Mouse (Mus musculus) forelimb bud, embryonic 11.5 days (tissue): ENCODE results near the gene Gm26992.
"Not testable (repeated sequence)": the region's sequence is repeated elsewhere in the genome, so short reads cannot be mapped to it uniquely, and the experiment has no call there.

Experiments
- DNase-seq: peaks from one replicate; pipeline ENCODE4 v3.0.0-alpha.2; 2012; ENCODE audit warnings: low read depth, low spot score

Gm26992 gene

GRCm38 (mm10) chrX:103421710-103422109 is at the start of gene Gm26992:
Gene Gm26992 (plus strand): TSS chrX:103422010.
- no peak for DNase-seq

GRCm38 (mm10) chrX:103374250-103374649 is 47.6 kb upstream of the Gm26992 start:
- peak; percentile 8 for DNase-seq

- DNase-seq = no peak
Observed at GRCm38 (mm10) chrX:103384528-103384927, 37.3 kb upstream of the Gm26992 start.

- no peak for DNase-seq
Observed at GRCm38 (mm10) chrX:103388131-103388530, 33.7 kb upstream of the Gm26992 start.

- no peak for DNase-seq
Observed at GRCm38 (mm10) chrX:103393841-103394240, 28.0 kb upstream of the Gm26992 start.

- DNase-seq = no peak
Observed at GRCm38 (mm10) chrX:103405021-103405420, 16.8 kb upstream of the Gm26992 start.

- no peak for DNase-seq
Observed at GRCm38 (mm10) chrX:103414167-103414566, 7.6 kb upstream of the Gm26992 start, which contains the start of gene Tsx. Gene Tsx (plus strand): TSS chrX:103414467.

GRCm38 (mm10) chrX:103427677-103428076 is 5.9 kb downstream of the Gm26992 start:
- no peak for DNase-seq

GRCm38 (mm10) chrX:103432293-103432692 is 10.5 kb downstream of the Gm26992 start:
- DNase-seq = no peak

GRCm38 (mm10) chrX:103438023-103438422 is 16.2 kb downstream of the Gm26992 start:
- no peak for DNase-seq

GRCm38 (mm10) chrX:103440803-103441202 is 19.0 kb downstream of the Gm26992 start:
- peak; percentile 63 for DNase-seq

GRCm38 (mm10) chrX:103443755-103444154 is 21.9 kb downstream of the Gm26992 start:
- peak; percentile 63 for DNase-seq

GRCm38 (mm10) chrX:103447539-103448169 is 25.8 kb downstream of the Gm26992 start:
- peak; percentile 17 for DNase-seq

GRCm38 (mm10) chrX:103448429-103448828 is 26.6 kb downstream of the Gm26992 start:
- not testable (repeated sequence) for DNase-seq

GRCm38 (mm10) chrX:103448943-103449722 is 27.3 kb downstream of the Gm26992 start:
- not testable (repeated sequence) for DNase-seq

- no peak for DNase-seq
Observed at GRCm38 (mm10) chrX:103452815-103453214, 31.0 kb downstream of the Gm26992 start.

GRCm38 (mm10) chrX:103460056-103460455 is 38.2 kb downstream of the Gm26992 start:
- no peak for DNase-seq

- DNase-seq = no peak
Observed at GRCm38 (mm10) chrX:103468998-103469397, 47.2 kb downstream of the Gm26992 start.

- no peak for DNase-seq
Observed at GRCm38 (mm10) chrX:103472346-103472745, 50.5 kb downstream of the Gm26992 start.

- DNase-seq = peak; percentile 70
Observed at GRCm38 (mm10) chrX:103477507-103477906, 55.7 kb downstream of the Gm26992 start.

- DNase-seq = peak; percentile 61
Observed at GRCm38 (mm10) chrX:103481243-103482096, 59.7 kb downstream of the Gm26992 start.

- no peak for DNase-seq
Observed at GRCm38 (mm10) chrX:103482097-103482451, 60.3 kb downstream of the Gm26992 start.
